Mouse (Mus musculus): ENCODE data around the gene Gsg1l.

The Gsg1l gene

DNA sequence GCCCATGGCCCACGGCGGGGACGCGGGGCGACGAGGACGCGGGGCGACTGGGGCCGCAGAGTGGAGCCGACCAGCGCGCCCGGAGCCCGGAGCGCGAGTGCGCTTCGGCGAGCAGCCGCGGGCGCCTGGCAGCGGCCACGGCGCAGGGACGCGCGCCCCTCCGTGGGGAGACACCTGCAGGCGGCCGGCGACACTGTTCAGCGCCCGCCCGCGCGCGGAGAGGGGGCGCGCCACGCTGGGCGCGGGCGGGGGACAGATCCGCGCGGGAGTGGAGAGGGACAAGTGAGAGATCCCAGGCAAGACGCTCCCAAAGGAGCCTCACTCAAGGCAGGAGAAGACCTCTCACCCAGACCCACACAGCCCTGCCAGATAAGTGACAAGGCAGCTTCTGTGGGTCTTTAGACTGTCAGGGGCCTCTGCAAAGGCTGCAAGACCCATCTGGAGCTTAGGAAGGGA, at the start of gene Gsg1l:
TSS of gene Gsg1l (minus strand) at position 126 of the 456 bp plus-strand sequence.
- DNase-seq (ENCODE audit: low spot score): no peak

DNA sequence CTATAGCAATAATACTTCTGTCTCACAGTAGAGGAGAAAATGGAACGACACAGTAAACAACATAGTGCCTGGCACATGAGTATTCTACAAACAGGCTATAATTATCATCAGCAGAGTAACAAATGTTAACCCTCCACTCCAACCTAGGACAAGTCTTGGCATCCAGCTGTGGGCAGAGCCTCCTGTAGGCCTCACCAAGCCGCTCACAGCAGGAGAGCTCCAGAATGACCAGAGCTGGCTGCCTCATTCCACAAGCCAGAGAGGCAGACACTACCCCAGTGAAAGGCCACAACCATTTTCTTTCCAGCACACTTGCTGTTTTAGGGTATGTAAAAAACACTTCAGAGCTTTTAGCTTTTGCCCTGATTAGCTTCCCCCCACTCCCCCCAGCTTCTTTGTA, 45.5 kb upstream of the Gsg1l start:
- DNase-seq (ENCODE audit: low spot score): no peak

DNA sequence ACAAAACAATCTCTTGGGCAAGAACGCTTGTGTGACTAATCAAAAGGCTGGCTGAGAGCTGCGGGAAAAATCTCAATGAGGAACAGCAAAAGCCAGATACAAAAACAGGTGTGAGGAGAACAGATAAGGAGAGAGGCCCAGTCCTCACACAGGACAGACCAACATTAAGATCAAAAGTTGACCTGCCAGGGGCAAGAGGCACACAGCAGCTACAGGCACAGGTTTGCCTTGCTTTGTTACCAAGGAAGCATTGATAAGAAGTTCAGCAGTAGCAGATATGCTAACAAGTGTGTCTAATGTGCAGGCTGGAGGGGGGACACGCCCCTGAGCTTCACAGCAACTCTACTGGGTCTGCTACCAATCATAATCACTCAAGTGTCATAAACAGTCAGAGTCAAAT, 44.3 kb upstream of the Gsg1l start:
- DNase-seq (ENCODE audit: low spot score): no peak

DNA sequence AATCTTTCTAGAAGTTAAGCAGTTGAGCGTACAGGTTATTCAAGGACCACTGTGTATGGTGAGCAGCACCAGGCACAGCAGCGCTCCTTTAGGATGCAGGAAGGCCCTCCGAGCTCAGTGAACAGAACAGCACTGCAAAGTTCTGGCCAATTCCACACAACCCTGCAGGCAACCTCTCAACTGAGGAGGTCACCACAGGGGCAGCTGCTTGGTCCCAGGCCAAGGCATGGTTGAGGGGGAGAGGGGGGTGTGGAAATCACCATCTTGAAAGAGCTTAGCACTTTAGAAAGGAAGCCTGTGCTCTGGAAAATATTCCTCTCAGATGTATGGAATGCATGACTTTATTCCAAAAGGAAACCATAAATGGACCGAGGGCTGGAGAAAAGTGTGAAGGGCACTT, 39.3 kb upstream of the Gsg1l start:
- DNase-seq (ENCODE audit: low spot score): no peak

DNA sequence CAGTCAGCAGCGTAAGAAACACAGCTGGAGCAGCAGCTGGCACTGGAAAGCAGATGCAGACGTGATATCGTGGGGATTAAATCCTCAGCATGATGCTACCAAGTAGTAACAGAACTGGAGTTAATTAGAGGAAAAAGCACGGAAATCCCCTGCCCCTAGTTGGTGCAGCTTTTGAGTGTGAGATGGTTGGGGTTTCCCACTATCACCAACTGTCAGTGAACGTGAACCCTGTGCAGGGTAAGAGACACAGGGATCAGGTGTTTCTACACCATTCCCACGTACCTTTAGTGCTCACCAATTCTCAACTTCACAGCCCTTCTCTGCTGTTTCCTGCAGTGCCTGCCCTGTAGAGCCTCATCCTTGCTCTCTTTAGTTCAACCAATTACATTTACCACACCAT, 37.6 kb upstream of the Gsg1l start:
- no peak for DNase-seq (ENCODE audit: low spot score)

DNA sequence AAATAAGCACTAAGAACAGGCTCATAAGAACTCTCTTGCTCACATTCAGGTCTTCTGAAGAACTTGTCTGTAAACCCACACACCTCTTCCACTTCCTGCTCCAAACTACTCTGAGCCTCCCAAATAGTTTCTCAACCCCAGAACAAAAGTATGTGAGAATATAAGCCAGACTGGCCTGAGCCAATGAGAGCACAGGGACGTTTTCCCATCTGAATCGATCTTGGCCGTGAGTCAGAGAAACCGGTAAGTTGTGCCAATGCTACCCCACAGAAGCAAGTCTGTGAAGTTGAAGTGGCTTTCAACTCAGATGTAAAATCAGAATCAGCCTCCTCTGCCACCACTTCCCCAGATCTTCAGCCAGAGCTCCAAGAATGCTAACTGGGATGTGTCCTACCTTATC, 31.1 kb upstream of the Gsg1l start:
- DNase-seq (ENCODE audit: low spot score): no peak

DNA sequence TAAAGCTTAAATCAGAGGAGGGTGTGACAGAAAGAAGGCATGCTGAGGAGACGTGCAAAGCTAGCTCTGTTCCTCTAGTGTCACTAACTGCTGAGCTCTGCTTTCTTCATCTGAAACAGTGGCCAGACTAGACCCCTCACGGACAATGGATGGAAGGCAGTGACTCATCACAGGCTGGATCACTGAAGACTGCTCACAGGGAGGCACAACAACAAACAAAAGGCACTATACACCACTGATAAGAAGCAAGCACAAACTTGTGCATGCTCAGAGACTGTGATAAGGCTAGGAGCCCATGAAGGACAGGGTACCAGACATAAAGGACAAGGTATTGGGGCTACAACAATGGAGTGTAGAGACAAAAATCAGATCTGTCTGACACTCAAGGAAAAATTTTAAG, 29.0 kb upstream of the Gsg1l start:
- no peak for DNase-seq (ENCODE audit: low spot score)

DNA sequence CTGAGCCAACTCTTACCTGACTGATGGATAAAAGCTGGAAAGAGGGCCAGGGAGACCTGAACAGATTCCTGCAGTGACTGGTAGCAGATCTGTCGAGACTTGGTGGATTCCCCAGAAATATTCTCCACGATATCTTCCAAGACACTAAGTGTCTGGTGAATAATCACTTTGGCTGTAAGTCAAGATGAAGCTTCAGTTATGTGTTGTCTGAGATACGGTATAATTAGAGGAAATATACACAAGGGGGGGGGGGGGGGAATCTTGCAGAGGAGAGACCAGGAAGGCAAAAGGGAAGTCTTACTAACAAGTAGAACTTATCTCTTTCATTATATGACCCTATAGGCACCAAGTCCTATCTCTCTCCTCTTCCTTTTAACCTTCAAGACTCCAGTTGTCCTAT, 27.7 kb upstream of the Gsg1l start:
- no peak for DNase-seq (ENCODE audit: low spot score)

DNA sequence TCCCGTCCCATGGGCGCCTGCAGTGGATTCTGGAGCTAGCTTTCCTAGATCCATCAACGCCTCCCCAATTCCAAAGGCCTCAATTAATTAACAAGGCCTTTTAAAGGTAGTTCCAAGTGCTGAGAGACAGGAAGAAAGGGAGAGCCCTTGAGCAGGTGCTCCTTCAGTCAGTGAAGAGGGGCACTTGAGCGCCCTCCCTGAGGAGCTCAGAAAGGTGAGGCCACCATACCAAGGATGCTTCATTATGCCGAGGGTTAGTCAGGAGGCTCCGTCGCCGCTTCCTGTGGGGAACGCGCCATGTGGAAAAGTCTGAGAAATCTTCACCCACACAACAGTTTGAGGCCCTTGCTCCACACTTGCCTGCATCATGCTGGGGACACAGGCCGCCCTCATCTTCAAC, 18.2 kb upstream of the Gsg1l start:
- DNase-seq (ENCODE audit: low spot score): no peak

DNA sequence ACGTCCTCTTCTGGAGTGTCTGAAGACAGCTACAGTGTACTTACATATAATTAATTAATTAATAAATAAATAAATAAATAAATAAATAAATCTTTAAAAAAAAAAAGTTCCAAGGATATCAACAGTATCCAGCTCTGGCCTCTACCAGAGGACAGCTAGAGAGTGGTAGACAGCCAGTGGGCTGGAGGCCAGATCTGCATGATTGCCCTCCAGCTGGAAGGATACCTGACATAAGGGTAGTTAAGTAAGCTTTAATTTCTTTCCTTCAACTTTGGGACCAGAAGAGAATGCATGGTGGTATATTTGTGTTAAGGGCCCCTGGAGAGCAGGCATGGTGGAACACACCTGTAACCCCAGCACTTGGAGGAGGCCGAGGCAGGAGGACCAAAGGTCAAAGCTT, 17.6 kb upstream of the Gsg1l start:
- no peak for DNase-seq (ENCODE audit: low spot score)

DNA sequence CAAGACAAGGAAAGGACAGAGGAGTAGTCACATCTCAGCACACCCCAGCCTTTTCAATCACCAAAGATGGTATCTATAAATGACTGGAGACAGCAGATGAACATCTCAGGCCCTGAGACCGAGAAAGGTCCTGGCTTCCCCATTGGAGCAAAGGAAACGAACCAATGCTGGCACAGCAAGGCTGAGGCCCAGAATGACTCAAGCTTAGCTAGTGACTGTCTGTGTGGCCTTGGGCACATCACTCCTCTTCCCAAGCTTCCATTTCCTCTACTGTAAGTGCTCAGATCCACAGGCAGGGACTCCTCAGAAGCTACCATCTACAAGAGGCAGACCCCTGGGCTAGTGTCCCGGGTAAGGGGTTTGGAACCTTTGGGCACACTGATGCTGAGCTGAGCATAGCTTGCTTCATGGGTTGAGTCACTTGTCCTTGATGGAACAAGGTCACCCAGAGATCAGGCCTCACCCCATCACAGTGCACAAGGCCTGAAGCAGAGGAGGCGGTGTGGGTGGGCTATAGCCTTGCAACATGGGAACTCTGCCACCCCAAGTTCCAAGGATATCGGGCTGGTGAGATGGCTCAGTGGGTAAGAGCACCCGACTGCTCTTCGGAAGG, 17.1 kb upstream of the Gsg1l start:
- no peak for DNase-seq (ENCODE audit: low spot score)

DNA sequence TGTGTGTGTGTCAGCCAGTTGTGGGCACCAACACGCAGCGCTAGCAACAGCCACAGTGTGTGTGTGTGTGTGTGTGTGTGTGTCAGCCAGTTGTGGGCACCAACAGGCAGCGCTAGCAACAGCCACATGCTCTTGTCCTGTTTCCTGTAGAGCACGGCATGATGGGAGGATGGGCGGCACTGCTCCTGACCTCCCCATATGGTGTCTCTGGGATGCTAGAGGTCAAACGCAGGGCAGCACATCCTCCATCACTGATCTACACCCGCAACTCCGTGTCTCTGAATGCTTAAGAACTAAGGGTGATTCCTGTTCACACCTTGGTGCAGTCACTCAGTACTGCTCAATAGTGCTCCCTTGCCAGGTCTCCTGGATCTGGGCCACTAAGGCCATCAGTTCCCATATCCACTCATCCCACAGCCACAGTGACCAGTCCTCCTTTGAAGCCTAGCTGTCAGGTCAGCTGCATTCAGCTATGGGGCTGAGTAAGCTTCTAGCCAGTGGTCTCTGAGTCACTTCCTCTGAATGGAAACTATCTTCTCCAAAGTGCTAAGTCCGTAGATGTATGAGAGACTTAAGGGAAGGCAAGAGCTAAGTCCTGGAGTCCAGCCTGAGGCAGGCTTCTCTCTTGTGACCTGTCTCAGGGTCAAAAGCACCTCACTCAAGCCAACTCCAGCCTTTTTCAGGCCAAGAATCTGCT, 15.2 kb upstream of the Gsg1l start:
- no peak for DNase-seq (ENCODE audit: low spot score)

DNA sequence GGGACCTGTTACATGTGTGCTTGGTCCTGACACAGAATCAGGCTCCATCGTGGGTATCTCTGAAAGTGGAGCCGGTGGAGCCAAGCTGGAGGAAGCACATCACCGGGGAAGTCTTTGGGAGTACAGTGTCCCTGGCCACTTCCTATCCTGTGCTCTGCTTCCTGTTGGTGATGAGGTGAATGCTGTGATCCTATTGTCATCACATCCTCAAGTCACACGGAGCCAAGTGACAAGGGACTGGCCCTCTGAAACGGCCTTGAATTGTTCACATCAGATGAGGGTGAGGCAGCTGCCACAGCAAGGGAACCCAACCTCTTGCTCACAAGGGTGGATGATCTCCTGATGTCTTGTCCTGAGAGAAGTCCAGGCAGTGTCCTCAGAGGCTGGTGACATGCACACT, 14.4 kb upstream of the Gsg1l start:
- no peak for DNase-seq (ENCODE audit: low spot score)

DNA sequence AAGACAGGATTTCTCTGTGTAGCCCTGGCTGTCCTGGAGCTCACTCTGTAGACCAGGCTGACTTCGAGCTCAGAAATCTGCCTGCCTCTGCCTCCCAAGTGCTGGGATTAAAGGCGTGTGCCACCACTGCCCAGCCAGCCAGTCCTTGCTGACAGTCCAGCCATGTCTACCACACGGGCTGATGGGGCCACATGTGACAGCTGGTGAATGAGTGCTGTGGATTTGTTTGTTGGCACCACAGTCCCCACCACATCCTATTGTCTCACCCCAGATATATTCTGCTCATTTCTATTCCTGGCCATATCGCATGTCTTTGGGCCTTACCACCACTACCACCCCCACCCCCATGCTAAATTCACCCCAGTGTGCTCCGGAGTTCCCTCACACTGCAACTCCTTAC, 12.5 kb upstream of the Gsg1l start:
- no peak for DNase-seq (ENCODE audit: low spot score)

DNA sequence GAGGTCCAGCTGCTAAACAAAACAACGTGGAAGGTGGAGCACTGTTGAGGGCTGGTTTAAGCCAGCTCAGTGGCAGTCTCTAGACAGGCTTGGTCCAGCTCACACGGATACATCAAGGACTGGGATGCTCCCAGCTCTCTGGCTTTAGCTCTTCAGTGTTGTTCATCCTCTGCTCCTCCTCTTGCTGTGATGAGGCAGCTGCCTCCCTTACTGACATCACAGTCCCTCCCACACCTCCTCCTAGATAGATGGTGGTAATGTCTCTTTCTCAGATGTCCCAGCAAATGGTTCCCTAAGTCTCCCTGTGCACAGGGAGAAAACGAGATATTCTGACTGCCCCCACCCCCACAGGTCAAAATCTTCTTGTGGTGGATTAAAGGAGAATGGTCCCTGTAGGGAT, 11.0 kb upstream of the Gsg1l start:
- DNase-seq (ENCODE audit: low spot score): no peak

DNA sequence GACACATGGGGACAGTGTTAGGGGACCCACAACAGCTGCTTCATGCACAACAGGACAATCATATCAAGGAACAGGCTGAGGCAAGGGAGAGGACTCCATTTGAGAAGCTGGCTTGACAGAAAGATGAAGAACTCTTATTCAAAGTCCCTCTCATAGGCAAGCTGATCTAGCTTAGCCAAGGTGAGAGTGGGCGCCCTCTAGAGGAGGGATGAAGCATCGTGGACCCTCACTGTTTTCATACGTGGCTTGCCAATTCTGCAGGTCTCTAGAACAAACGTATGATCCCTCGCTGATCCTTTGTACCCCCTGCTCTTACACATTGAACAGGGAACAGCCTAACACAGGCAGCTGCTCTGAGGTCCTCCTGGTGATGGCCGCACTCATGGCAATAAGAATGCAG, 7.6 kb upstream of the Gsg1l start:
- DNase-seq (ENCODE audit: low spot score): no peak

DNA sequence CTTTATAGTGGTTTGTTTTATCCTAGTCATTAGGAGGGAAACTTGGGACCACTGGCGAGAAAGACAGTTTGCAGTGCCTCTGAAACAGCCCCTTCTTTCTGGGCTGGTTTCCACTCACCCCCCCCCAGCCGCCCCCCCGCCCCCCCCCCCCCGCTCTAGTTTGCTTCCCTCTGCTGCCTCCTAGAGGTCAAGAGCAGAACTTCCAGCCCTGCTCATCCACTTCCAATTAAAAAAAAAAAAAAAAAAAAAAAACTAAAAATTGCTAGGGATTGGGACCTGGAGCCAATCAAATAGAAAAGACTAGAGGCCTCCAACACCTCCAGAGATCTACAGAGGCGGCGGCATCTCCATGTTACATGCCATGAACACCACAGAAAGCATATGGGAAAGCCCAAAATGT, 5.9 kb upstream of the Gsg1l start:
- no peak for DNase-seq (ENCODE audit: low spot score)

DNA sequence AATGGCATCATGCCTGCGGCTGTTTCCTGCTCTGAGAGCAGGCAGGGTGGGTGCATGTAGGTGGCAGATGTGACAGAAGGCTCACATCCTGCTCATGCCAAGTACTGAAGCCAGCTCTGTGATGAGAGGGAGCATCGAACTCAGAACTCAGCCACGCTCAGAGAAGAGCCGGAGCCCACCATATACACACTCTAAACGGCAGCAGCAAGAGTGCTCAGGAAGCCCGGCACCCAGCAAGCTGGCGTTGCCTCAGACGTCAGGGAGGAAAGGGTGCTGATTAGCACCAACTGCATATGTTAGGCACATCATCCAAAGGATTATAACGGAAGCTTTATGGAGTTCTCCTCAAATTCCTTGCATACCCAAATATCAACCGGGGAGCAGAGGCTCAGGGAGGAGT, 5.4 kb upstream of the Gsg1l start:
- no peak for DNase-seq (ENCODE audit: low spot score)

DNA sequence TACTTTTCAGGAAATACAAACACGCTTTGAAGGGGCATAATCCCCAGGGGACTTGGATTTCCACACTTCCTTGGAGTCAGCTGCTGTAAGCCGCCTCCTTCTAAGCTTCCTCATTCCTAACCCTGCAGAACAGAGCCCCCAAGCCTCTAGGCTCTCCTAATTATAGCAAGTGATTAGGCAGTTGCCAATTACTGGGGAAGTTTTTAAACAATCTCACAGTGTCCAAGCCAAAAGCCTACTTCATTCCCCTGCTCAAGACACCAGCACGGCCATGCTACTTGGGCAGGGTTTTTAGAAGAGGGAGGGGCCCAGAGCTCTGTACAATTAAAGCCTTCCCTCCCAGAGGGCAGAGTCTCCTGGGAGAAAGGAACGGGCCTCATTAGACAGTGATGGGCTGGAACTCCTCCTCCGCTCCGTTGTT, 4.1 kb upstream of the Gsg1l start:
- DNase-seq (ENCODE audit: low spot score): no peak

DNA sequence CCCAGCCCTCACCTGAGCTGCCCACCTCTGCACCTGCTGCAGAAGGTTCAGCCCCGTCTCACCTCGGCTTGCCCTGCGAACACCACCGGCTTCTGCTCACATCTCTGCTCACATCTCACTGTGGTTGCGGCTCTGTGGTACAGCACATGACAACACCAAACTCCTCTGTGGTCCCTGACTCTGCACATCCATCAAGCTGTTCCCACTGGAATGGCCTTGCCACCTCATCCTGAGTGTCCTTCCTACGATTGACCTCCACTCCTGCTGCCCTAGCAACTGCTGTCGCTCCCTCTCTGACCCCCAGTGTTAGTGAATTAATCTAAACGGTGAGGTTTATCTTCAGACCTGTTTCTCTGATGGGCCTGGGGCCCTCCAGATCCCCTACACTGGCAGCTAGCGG, 2.9 kb upstream of the Gsg1l start:
- no peak for DNase-seq (ENCODE audit: low spot score)

DNA sequence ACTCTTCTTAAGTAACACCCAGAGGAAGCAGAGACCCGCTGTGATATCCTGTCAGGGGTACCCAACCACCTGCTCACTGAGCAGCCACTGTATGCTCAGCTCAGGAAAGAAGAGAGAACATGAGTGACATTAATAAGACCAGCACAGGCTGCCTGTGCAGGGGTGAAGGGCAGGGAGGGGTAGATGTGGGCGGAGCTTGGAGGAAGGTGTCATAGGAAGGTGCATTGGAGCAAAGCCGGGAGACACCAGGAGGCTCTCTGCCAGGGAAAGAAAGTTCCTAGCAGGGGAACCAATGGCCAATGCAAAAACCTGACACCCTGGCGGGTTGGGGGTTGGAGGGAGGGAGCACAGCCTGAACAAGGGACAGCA, 1.8 kb upstream of the Gsg1l start:
- DNase-seq (ENCODE audit: low spot score): no peak

DNA sequence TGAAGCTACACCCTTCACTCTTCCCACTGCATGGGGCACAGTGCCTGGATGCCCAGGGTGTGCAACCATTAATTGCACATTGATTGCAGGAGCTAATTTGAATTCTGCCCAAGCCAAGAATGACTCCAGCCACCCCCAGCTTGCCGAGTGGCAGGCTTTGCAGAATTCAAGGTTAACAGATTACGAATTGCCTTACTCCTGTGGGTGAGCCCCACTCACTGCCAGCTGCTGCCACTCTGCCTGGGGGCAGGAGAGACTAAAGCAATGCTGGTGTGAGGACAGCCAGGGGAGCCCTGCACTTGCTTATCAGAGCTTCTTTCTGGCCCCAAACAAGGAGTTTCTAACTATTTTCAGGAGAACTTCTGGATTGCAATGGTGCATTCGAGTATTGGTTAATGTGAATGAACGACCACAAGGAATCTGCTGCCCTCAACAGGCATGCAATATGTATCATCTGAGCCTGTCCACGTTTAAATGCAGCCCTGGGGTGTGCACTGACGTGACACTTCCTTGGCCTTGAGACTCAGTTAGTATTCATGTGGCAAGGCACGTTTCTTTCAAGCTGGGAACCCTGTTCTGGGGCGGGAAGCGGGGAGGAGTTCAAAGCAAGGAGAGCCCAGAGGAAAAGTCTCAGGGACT, 1.2 kb upstream of the Gsg1l start:
- DNase-seq (ENCODE audit: low spot score): no peak

DNA sequence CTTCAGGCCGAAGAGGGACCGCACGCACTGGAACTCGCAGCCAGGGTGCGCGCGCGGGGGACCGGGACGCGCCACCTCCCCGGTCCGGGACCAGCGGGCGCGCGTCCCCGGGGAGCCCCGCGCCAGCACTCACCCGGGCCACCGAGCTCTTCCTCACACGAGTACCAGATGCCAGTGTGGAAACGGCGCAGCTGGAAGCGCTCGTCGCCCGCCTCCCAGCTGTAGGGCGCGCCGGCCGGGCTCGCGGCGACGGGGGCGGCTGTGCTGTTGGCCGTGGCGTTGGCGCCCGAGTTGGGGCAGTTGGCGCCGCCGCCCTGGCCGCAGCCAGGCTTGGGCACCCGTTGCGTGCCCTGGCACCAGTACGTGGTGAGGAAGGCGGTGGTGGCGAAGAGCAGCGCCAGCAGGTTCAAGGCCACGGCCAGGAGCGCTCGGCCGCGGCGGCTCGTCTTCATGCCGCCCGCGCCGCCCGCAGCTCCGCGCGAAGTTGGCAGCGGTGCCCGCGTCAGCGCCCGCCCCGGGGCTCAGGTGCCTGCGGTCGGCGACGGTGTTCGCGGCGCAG, 405 bp downstream of the Gsg1l start:
- DNase-seq (ENCODE audit: low spot score): no peak
